Mouse (Mus musculus): ENCODE results near the gene Sucnr1. TPM values are rescaled to one million over a fixed set of nuclear protein-coding genes. Genes with fewer than 3 reads are reported as not detected.
"Not testable (repeated sequence)": the region's sequence is repeated elsewhere in the genome, so short reads cannot be mapped to it uniquely, and the experiment has no call there.

The Sucnr1 gene
- polyA plus RNA-seq, 1 experiment from 2014 or later, result 0.15 TPM

DNA sequence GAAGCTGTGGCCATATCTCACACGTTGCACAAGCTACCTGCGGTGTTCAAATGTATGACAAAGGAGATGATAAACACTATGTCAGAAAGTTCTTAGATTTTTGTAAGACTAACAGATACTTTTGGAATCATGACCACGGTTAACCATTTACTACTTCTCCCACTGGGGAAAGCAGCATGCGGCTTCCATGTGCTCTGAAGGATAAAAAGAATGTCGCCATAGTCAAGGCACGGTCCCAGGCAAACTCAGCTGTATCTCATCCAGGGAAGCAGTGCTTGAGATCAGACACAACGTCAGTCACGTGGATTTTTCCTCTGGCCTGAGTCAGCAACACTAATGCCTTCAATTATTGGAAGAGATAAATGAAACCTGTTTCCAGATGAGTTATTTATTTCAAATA, 9.7 kb downstream of the Sucnr1 start:
- Histone ChIP-seq H3K4me2 (no peak overlapping the region), H3K9ac (no peak overlapping the region), H3K4me1 (replicated peaks) (no peaks in the 10 kb centered on the region), H3K27me3 (no peaks in the 10 kb centered on the region), H3K36me3 (no peaks in the 10 kb centered on the region), H3K27ac (no peak overlapping the region), H3K4me3 (no peak overlapping the region), H3K9me3 (replicated peaks) (no peaks in the 10 kb centered on the region)
- WGBS, result 76% methylated on average over 8 of the region's 8 CpGs
- no peak for ATAC-seq (replicated peaks; ENCODE audit: insufficient number of reproducible peaks, insufficient read depth, low FRiP score, low read depth)

DNA sequence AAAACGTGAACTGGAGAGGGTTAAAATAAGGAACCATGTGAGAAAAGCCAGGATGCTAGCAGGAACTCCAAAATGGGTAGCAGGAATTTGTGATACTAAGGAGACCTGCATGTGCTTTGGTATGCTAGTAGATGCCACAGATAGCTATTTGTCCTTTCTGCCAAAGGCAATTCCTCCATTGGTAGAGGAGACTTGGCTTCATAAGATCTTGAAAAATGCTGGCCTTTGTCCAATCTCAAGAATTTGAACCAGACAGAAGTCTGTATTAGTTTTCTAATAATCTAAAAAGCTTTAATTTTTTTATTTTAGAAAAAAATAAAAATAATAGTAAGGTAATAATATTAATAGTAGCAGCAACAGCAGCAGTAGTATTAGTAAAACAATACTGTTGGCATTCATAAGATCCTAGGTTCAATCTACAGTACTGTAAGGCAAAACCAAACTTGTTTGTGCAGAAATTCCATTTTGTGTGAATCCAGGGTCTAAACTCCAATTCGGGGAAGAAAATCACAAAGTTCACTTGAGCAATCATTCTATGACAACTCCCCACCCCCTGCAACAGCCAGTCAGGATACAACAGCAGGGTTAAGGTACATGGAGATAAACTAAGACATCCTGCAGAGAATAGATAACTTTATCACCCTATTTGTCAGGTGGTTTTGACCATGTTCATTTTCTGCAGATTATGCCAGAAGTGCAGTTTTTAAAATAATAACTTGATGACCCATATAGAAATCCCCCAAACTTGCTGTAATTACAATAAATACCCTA, 12.9 kb downstream of the Sucnr1 start:
- ATAC-seq (replicated peaks; ENCODE audit: insufficient number of reproducible peaks, insufficient read depth, low FRiP score, low read depth), result no peak
- Histone ChIP-seq H3K4me1 (replicated peaks) (no peaks in the 10 kb centered on the region), H3K27ac (no peak overlapping the region), H3K27me3 (no peaks in the 10 kb centered on the region), H3K4me3 (no peak overlapping the region), H3K4me2 (no peak overlapping the region), H3K9ac (no peak overlapping the region), H3K9me3 (replicated peaks) (no peaks in the 10 kb centered on the region), H3K36me3 (no peaks in the 10 kb centered on the region)
- WGBS, result 75% methylated on average over 2 of the region's 2 CpGs

DNA sequence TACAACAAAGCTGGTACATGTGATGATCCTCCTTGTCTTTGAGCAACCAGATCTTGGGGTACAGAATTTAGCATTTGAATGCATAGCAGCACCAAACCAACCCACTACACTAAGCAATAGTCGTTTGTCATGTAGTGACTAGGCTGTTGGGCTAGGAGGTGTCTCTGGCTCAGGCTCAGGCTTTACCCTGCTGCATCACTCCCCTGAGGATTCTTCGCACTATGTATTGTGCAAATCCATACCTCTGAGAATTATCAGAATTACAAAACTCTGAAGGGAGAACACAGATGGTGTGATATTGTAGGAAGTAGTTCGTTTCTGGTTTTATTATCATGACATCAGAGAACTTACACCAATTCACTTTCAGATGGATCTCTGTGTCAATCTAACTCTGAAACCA, 15.3 kb downstream of the Sucnr1 start:
- ATAC-seq (replicated peaks; ENCODE audit: insufficient number of reproducible peaks, insufficient read depth, low FRiP score, low read depth), result no peak
- Histone ChIP-seq H3K4me3 (no peak overlapping the region), H3K36me3 (no peaks in the 10 kb centered on the region), H3K27me3 (no peaks in the 10 kb centered on the region), H3K4me1 (replicated peaks) (no peaks in the 10 kb centered on the region), H3K9ac (no peak overlapping the region), H3K9me3 (replicated peaks) (no peaks in the 10 kb centered on the region), H3K4me2 (no peak overlapping the region), H3K27ac (no peak overlapping the region)
- WGBS, result 64% methylated on average over 3 of the region's 3 CpGs

DNA sequence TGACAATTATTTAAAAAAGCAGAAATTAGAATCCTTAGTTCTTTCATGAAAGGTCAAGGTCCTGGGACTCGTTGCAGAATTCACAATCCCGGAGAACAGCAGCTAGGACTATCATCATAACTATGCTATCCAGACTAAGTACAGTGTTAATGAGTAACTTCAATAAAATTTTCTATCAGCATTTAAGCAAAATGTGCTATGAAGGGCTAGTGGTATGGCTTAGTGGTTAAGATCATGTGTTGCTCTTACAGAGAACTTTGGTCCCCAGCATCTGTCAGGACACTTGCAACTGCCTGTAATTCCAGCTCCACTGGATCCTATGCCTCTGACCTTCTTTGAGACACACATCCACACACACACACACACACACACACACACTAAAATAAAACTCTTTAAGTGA, 15.8 kb downstream of the Sucnr1 start:
- Histone ChIP-seq H3K4me2 (no peak overlapping the region), H3K9me3 (replicated peaks) (no peaks in the 10 kb centered on the region), H3K36me3 (no peaks in the 10 kb centered on the region), H3K4me3 (no peak overlapping the region), H3K4me1 (replicated peaks) (no peaks in the 10 kb centered on the region), H3K9ac (no peak overlapping the region), H3K27ac (no peak overlapping the region), H3K27me3 (no peaks in the 10 kb centered on the region)
- no peak for ATAC-seq (replicated peaks; ENCODE audit: insufficient number of reproducible peaks, insufficient read depth, low FRiP score, low read depth)
- 82% methylated on average over 2 of the region's 2 CpGs for WGBS

DNA sequence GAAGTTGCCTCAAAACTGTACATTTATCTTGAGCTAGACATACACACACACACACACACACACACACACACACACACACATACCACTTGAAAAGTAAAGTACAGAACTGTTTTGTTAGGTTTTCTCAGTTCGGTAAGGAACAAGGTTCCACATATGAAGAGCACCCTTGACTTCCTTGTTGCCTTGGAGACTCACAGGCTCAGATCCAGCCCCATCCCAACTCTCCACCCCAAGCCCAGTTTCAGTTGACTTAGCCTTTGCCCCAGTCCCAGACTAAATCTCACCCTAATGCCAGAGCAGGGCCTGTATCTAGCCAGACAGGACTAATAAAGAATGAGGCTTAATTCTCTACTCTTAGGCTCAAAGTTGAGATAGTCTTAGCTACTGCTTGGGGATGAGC, 16.9 kb downstream of the Sucnr1 start:
- no peak for ATAC-seq (replicated peaks; ENCODE audit: insufficient number of reproducible peaks, insufficient read depth, low FRiP score, low read depth)
- no peaks in the 10 kb centered on the region for H3K27me3 ChIP-seq
- H3K36me3 ChIP-seq, result no peaks in the 10 kb centered on the region
- H3K4me3 ChIP-seq, result no peak overlapping the region
- no peaks in the 10 kb centered on the region for H3K4me1 ChIP-seq (replicated peaks)
- no peak overlapping the region for H3K4me2 ChIP-seq
- no peak overlapping the region for H3K27ac ChIP-seq
- WGBS, result 87% methylated on average over 1 of the region's 1 CpGs
- H3K9me3 ChIP-seq (replicated peaks), result no peaks in the 10 kb centered on the region
- H3K9ac ChIP-seq, result no peak overlapping the region

DNA sequence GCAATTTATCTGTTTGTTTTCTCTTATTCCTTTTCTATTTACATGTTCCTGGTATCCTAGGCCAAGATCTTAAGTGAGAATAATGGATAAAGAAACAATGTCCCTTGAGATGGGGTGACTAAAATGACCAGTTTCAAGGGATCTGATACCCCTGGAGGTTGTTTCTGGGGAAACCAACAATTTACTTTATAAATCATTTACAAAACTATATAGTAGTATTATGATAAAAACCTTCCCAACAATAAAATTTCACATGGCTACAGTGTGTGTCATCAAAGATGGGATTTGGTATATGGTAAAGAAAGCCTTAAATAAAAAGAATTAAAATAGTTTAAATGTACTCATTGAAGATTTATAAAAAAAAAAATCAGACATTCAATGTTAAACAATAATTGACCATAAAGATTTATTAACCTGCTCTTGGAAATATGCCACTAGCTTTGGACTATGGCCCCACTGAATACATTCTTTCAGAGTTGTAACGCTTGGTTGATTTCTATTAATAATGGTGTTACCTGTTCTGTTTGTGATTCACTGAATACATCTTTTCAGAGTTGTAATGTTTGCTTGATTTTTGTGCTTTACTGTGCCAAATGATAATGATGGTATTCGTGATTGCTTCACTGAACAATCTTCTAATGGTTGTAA, 22.9 kb downstream of the Sucnr1 start:
- H3K4me1 ChIP-seq (replicated peaks), result no peaks in the 10 kb centered on the region
- no peak for ATAC-seq (replicated peaks; ENCODE audit: insufficient number of reproducible peaks, insufficient read depth, low FRiP score, low read depth)
- H3K9ac ChIP-seq, result no peak overlapping the region
- 69% methylated on average over 2 of the region's 2 CpGs for WGBS
- no peak overlapping the region for H3K4me3 ChIP-seq
- no peaks in the 10 kb centered on the region for H3K9me3 ChIP-seq (replicated peaks)
- no peak overlapping the region for H3K4me2 ChIP-seq
- H3K27ac ChIP-seq, result no peak overlapping the region
- H3K27me3 ChIP-seq, result no peaks in the 10 kb centered on the region
- no peaks in the 10 kb centered on the region for H3K36me3 ChIP-seq

DNA sequence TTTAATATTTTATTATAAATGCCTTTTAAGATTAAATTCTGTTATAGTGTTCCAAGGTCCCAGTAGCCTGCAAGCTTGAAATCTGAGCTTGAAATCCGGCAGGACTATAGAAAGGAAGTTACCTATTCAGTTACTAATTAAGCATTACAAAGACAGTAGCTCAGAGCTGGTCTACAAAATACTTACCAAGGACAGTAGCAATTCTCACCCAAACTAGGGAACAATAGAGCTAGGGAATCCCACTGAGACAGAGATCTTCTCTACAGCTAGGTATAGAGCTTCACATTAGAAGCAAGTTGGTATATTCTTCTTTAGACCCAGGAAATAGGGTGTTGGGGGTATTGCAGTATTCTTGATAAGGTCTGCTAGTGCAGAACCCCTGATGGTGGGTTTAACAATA, 24.8 kb downstream of the Sucnr1 start:
- H3K4me1 ChIP-seq (replicated peaks), result not testable (repeated sequence)

DNA sequence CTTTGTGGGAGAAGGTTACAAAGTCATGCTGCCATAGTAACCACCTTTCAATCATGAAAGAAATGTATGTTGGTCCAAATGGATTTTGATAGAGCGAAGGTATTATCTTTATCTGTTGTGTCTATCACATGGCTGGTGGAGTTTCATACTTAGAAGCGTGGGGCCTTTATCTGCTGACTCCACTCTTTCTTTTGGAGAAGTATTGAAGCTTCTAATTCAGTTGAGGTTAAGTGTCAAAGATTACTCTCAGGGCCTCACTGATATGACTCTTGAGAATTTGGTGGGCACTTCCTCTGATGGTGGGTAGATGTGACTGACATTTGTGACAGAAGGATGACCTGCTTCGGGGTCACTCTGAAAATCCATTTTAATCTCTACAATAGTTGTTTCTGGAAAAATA, 26.1 kb downstream of the Sucnr1 start:
- WGBS, result 71% methylated on average over 3 of the region's 3 CpGs

More for the DNA sequence above, 24.8 kb downstream of the Sucnr1 start:
- H3K27me3 ChIP-seq; H3K9ac ChIP-seq; H3K27ac ChIP-seq; H3K9me3 ChIP-seq (replicated peaks); H3K4me3 ChIP-seq; H3K36me3 ChIP-seq; ATAC-seq (replicated peaks; ENCODE audit: insufficient number of reproducible peaks, insufficient read depth, low FRiP score, low read depth); H3K4me2 ChIP-seq: not testable (repeated sequence)
- WGBS, result 69% methylated on average over 1 of the region's 1 CpGs

DNA sequence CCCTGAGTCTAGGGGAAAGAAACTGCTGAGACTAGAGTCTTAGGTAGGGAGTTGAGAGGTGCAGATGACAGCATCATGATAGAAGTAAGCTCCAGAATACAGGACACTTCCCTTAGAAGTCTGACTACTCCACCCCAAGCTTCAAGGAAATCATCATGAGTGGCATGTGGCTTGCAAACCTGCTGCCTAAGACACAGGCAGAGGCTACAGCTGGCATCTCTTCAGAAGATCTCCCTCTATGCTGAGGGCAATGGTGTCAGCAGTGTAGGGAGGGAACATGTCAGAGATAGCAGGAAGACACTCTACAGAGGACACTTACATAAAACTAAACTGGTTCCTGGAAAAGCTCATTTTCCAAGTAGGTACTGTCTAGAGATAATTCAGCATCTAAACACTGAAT, 27.1 kb downstream of the Sucnr1 start:
- H3K27me3 ChIP-seq, result no peaks in the 10 kb centered on the region
- no peak overlapping the region for H3K4me3 ChIP-seq
- no peaks in the 10 kb centered on the region for H3K9me3 ChIP-seq (replicated peaks)
- ATAC-seq (replicated peaks; ENCODE audit: insufficient number of reproducible peaks, insufficient read depth, low FRiP score, low read depth), result no peak
- no peak overlapping the region for H3K9ac ChIP-seq
- no peaks in the 10 kb centered on the region for H3K4me1 ChIP-seq (replicated peaks)
- H3K36me3 ChIP-seq, result no peaks in the 10 kb centered on the region
- no peak overlapping the region for H3K4me2 ChIP-seq
- no peak overlapping the region for H3K27ac ChIP-seq

More for the DNA sequence above, 26.1 kb downstream of the Sucnr1 start:
- no peak overlapping the region for H3K27ac ChIP-seq
- H3K4me1 ChIP-seq (replicated peaks), result no peaks in the 10 kb centered on the region
- no peaks in the 10 kb centered on the region for H3K36me3 ChIP-seq
- H3K4me3 ChIP-seq, result no peak overlapping the region
- no peak for ATAC-seq (replicated peaks; ENCODE audit: insufficient number of reproducible peaks, insufficient read depth, low FRiP score, low read depth)
- H3K27me3 ChIP-seq, result no peaks in the 10 kb centered on the region
- no peaks in the 10 kb centered on the region for H3K9me3 ChIP-seq (replicated peaks)
- no peak overlapping the region for H3K9ac ChIP-seq
- no peak overlapping the region for H3K4me2 ChIP-seq

DNA sequence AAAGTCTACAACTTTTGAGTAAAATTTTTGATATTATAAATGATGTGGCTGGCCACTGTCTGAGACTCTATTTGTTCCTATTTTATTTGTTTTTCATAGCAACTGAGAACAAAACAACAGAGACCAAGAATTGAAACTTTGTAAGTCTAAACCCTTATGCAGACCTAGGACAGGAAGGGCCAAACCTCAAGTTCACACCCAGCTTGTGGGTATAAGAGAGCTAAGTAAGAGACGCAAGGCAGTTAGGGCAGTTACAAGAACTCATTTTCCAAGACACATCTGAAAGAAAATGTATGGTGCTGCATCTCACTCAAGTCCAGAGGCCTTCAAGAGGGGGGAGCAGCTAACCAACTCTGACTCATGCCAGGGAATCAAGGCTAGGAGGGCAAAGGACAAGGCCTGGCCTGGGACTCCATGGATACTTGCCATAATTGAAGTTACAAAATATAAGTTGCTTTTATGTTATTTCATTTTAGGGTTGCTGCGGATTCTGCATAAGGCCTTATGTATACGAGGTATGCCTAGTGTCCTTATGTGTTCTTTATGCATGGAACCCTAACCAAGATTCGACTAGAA, 29.6 kb downstream of the Sucnr1 start:
- H3K4me2 ChIP-seq, result no peak overlapping the region
- no peaks in the 10 kb centered on the region for H3K4me1 ChIP-seq (replicated peaks)
- 80% methylated on average over 4 of the region's 4 CpGs for WGBS
- H3K4me3 ChIP-seq, result no peak overlapping the region
- no peaks in the 10 kb centered on the region for H3K27me3 ChIP-seq
- no peaks in the 10 kb centered on the region for H3K36me3 ChIP-seq
- no peak overlapping the region for H3K27ac ChIP-seq
- H3K9ac ChIP-seq, result no peak overlapping the region
- no peak for ATAC-seq (replicated peaks; ENCODE audit: insufficient number of reproducible peaks, insufficient read depth, low FRiP score, low read depth)
- H3K9me3 ChIP-seq (replicated peaks), result no peaks in the 10 kb centered on the region

DNA sequence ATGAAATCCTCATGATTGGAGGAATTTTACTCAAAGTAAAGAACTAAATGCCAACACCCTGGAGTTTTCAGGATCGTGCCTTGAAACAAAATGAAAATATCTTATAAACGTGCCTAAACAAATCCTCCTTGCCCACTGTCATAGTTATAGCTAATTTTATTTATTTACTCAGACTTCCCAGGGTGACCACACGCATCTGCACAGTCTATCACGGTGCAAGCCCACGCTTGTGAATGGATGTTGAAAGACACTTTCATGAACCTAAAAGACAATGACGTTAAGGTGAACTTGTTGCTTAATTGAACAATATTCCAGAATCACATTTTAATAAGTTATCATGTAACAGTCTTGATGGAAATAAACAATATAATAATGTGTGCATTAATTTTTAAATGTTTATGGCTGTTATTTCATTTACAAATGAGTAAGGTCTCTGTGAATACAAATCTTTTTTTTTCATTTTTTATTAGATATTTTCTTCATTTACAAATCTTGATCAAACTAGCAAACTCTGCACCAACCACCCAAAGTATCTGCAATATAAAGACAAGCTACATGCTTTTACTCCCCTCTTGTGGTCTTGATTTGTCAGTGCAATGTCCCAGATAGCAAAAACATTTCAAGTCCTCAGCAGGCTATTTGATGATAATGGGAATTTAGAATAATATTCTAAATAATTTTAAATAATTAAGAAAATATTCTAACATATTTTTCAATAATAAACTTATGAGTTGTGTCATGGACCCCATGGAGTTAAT, 30.4 kb downstream of the Sucnr1 start:
- Histone ChIP-seq H3K36me3 (no peaks in the 10 kb centered on the region), H3K4me2 (no peak overlapping the region), H3K27me3 (no peaks in the 10 kb centered on the region), H3K9ac (no peak overlapping the region), H3K4me1 (replicated peaks) (no peaks in the 10 kb centered on the region), H3K4me3 (no peak overlapping the region), H3K27ac (no peak overlapping the region), H3K9me3 (replicated peaks) (no peaks in the 10 kb centered on the region)
- WGBS, result 70% methylated on average over 6 of the region's 6 CpGs
- ATAC-seq (replicated peaks; ENCODE audit: insufficient number of reproducible peaks, insufficient read depth, low FRiP score, low read depth), result no peak

Measured in heart, embryonic 15.5 days (tissue).